Mouse (Mus musculus) frontal cortex, postnatal 14 days (tissue): ENCODE results near the gene Nudc.

Source experiments
- DNase-seq, 2 experiments: peaks; one replicate each; pipeline ENCODE4 v3.0.0; 2022; ENCODE audit warnings: low spot score in 2 of 2

The Nudc gene

GRCm38 (mm10) chr4:133545272-133546231, at the start of gene Nudc:
TSS of gene Nudc (minus strand) at chr4:133545996.
- DNase-seq, result peak; percentile 92 to 95

GRCm38 (mm10) chr4:133595538-133595937, 49.7 kb upstream of the Nudc start:
- no peak for DNase-seq

- peak in 1 of 2 experiments; percentile 51 for DNase-seq
These were observed 46.8 kb upstream of the Nudc start for GRCm38 (mm10) chr4:133592570-133592969.

GRCm38 (mm10) chr4:133584059-133584951, 38.5 kb upstream of the Nudc start, which contains the start of gene Gpn2:
TSS of gene Gpn2 (plus strand) at chr4:133584362.
- DNase-seq, result peak; percentile 56 to 79

GRCm38 (mm10) chr4:133583690-133584058, 37.9 kb upstream of the Nudc start:
- no peak for DNase-seq

- no peak for DNase-seq
These were observed 32.2 kb upstream of the Nudc start for GRCm38 (mm10) chr4:133577983-133578382.

GRCm38 (mm10) chr4:133574843-133575202, 29.0 kb upstream of the Nudc start:
- DNase-seq, result peak in 1 of 2 experiments; percentile 10

GRCm38 (mm10) chr4:133574070-133574842, 28.5 kb upstream of the Nudc start, which contains the start of gene Gpatch3:
TSS of gene Gpatch3 (plus strand) at chr4:133574745.
- DNase-seq, result peak; percentile 84 to 89

- DNase-seq, result no peak
These were observed 24.3 kb upstream of the Nudc start for GRCm38 (mm10) chr4:133570066-133570466.

GRCm38 (mm10) chr4:133569291-133570065, 23.7 kb upstream of the Nudc start:
- no peak for DNase-seq

- no peak for DNase-seq
These were observed 21.5 kb upstream of the Nudc start for GRCm38 (mm10) chr4:133567251-133567650.

GRCm38 (mm10) chr4:133563123-133563571, 17.4 kb upstream of the Nudc start:
- DNase-seq, result no peak

GRCm38 (mm10) chr4:133561622-133562021, 15.8 kb upstream of the Nudc start:
- no peak for DNase-seq

- no peak for DNase-seq
These were observed 14.1 kb upstream of the Nudc start for GRCm38 (mm10) chr4:133559846-133560245.

- no peak for DNase-seq
These were observed 11.4 kb upstream of the Nudc start for GRCm38 (mm10) chr4:133557041-133557717.

- DNase-seq, result no peak
These were observed 7.9 kb upstream of the Nudc start for GRCm38 (mm10) chr4:133553448-133554330.

- no peak for DNase-seq
These were observed 7.1 kb upstream of the Nudc start, which contains the start of gene Nr0b2 for GRCm38 (mm10) chr4:133552768-133553447. TSS of gene Nr0b2 (plus strand) at chr4:133553376.

- DNase-seq, result no peak
These were observed 6.2 kb upstream of the Nudc start for GRCm38 (mm10) chr4:133552029-133552428.
